Mouse (Mus musculus): ENCODE data around the gene Bcr.

Gene Bcr

GRCm38 (mm10) chr10:75191647-75192046 is 131.3 kb downstream of the Bcr start:
- DNase-seq, result peak; percentile 60

DNA sequence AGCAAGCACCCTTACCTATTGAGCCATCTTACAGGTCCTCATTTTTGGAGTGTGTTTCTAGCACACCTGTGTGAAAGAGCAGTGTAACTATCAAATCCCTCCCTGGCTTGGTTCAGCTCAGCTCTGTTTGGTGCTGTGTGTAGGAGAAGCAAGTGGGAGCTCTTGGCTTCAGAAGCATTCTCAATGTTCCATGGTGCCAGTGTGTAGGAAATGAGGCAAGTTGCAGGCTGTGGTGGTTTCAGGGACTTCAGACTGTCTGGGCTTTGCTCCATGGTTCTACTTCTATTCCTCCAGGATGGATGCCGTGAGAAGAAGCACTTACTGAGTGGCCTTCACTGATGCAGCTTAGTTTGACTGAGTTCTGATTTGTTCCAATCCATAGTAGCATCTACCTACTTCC is 137.4 kb downstream of the Bcr start:
- DNase-seq, result no peak

DNA sequence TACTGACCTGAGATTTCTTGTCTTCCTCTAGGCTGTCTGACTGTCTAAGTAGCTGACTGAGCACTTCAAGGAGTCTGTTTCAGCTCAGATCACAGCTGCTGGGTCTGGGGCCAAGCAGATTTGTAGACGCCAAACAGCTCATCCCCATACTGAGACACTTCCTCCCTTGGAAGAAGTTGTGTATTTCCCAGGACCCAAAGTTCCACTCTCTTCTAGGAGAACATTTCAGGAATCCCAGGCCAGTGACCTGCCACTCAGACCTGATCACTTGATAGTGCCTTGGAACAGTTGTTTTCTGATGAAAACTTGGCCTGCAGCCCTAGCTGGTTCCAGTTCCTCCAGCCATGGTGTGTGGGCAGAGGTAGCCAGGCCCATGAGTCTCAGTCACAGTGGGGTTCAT is 140.3 kb downstream of the Bcr start:
- DNase-seq, result no peak

GRCm38 (mm10) chr10:75206192-75206591 is 145.8 kb downstream of the Bcr start:
- DNase-seq, result no peak

GRCm38 (mm10) chr10:75210841-75211240 is 150.4 kb downstream of the Bcr start:
- DNase-seq, result no peak

GRCm38 (mm10) chr10:75211807-75212645 is 151.6 kb downstream of the Bcr start, which contains the start of gene Specc1l:
TSS of gene Specc1l (plus strand) at chr10:75212073.
- DNase-seq, result peak; percentile 97

GRCm38 (mm10) chr10:75212981-75213380 is 152.6 kb downstream of the Bcr start:
- peak; percentile 15 for DNase-seq

DNA sequence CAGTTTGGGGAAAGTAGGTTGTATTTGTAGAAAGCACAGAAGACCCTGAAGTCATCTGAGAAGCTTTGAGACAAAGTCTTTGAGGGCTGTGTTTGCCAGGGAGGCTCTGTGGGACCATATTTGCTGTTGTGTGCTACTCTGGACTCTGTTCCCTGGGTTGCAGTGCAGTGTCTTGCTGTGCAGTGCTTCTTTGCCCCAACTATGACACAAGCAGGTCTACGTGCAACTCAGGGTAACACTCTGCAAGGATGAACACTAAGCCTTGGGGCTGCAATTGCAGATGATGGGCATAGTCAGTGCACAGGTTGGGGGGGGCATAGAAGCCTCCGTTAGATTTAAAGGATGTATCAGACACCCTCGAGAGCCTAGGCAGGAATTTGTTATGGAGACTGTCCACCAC is 160.3 kb downstream of the Bcr start:
- DNase-seq, result no peak

DNA sequence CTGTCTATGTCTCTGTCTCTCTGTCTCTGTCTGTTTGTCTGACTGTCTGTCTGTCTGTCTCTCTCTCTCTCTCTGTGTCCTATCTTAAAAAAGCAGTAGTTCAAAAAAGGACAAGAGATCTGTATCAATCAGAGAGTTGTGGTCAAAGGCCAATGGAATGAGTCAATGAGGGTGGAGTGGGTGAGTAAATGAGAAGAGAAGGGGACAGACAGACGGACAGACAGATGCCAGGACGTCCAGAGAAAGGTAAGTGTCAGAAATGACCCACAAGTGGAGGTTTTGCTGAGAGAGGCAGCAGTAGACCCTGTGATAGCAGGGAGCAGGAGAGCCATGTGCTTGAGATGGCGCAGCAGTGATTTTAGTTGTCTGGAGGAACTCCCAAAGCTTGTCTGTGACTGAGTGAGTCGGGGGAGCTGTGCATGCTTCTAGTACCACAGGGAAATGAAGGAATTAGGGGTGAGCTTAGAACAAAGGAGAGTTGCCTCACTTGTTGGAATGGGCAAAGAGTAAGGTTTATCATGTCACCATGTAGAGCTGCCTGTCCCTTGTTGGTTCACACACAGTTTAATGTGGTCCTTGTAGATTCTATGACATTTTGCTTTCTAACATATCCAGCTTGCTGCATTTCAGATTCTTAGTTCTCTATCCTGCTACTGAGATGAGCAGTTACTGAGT is 161.7 kb downstream of the Bcr start:
- DNase-seq, result no peak

DNA sequence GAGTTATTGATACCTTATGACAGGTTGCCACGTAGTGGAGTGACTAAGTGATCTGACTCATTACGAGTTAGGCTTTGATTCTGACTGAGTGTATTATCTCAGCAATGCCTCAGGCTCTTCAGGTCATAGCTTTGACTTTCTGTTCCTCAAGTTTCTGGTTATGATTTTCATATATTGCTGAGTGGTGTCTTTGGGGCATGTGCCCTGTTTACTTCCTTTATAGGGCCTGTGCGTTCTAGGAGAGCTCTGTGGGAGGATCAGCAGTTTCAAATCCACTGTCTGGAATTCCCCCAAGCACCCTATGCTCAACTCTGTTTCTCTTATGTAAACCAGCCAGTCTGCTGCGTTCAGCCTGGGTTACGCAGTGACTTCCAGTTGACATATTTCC is 162.2 kb downstream of the Bcr start:
- DNase-seq, result no peak

DNA sequence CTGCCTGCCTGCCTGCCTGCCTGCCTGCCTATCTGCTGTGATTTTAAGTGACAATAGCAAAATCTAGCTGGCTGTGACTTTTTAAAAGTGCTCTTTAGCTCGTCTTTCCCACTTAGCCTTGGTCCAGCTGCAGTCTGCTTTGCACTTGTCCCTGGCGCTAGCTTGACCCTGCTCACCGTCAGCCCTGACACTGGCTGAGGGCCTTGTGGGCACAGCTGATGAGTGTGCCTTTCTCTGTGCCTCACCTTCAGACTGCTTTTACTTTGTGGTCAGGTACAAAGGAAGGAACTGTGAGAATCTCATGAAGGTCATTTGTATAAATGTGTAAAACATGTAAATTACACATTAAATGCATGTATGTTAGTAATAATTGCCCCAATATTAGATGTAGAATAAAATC is 163.8 kb downstream of the Bcr start:
- DNase-seq, result no peak

DNA sequence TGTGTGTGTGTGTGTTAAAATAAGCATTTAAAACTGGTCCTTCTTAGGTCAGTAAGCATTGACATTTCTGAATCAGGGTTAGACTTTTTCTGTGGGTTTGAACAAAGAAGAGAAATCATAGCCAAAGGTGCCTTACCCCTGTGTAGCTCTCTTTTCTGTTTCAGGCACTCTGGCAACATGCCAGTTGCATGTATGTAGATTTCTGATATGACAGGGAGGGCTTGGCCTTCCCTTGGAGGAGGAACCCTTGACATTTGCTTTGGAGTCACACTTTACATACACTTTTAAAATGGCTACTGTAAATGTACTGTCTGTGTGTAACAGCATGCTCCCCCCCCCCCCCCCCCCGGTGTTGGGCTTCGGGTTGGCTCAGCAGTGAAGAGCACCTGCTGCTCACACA is 164.2 kb downstream of the Bcr start:
- no peak for DNase-seq

DNA sequence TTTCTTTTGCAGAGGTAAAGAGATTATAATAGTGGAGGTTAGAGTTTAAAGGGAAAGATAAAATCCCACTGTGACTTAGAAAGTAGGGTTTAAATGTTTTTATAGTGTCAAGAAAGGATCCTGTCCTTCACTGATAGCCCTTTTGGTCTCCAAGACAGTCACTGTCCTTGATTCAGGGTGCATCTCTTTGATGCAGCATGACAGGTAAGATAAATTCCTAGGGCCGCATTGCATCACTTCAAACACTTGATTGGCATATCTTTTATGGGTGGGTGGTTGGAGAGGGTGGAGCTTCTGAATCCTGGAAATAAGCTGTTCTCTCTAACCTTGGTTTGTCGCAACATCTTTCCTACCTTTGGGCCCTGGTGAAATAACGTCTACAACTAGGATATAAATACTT is 167.0 kb downstream of the Bcr start:
- DNase-seq, result no peak

GRCm38 (mm10) chr10:75230572-75230971 is 170.2 kb downstream of the Bcr start:
- no peak for DNase-seq

DNA sequence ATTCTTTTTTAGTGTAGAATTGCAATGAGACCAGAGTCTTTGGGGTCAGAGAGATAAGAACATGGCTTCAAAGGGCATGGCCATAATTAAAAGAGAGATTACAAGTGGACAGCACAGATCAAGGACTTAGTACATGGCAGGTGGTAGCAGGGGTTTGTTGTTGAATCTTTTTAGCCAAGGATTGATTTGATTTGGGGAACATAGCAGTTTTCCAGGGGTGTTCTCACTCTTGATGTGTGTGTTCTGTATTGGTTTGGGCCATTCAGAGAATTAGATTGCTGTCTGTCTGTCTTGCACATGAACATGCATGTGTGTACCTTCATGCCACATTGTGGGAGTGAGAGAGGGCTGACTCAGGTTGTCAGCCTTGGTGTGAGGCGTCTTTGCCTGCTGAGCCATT is 171.5 kb downstream of the Bcr start:
- DNase-seq, result no peak

DNA sequence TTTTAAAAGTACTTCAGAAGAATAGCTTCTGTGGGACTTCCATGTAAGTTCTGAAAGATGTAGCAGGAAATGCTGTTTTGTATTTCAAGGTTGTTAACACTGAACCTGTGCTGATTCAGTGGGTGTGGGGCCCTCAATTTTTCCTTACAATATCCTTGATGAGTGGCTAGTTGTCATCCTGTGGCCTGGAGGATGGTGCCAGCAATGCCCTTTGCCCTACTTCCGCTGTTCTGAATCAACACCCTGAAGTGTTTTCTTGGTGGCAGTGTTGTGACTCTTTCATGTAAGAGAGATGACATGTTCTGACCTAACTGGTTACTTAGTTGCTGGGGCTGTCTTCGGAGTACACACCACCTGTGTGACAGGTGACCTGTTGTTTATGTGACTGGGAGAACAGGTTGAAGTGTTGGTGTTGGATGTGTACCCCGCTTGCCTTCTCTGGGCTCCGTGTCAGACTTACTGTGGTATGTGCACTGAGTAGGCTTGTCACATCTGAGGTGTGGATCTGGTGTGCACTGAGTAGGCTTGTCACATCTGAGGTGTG is 172.3 kb downstream of the Bcr start:
- DNase-seq, result no peak

DNA sequence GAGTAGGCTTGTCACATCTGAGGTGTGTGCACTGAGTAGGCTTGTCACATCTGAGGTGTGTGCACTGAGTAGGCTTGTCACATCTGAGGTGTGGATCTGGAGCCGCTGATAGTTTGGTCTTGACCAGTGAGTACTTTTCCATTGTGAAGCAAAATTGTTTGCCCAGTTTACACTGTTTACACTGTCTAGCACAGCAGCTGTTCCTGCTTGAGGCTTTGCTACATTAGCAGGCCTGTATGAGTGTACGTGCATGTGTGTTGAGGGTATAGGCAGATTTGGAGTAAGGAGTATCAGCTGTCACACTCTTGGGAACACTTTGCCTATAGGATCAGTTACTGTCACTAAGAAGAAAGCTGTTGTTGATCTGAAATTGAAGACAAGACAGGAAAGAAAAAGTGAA is 173.1 kb downstream of the Bcr start:
- DNase-seq, result no peak
